Mouse (Mus musculus): ENCODE measurements around the gene S100a13. TPM values are rescaled to one million over a fixed set of nuclear protein-coding genes. Genes with fewer than 3 reads are reported as not detected.
A peak's percentile ranks its signal among the peaks of the same experiment; 100 is the strongest.

The S100a13 gene
- total RNA-seq (2015; ENCODE audit: low replicate concordance), result 8.8 and 10.8 TPM in 2 replicates
- 6.7 and 9.5 TPM in 2 replicates for total RNA-seq (2017; ENCODE audit: low replicate concordance)

DNA sequence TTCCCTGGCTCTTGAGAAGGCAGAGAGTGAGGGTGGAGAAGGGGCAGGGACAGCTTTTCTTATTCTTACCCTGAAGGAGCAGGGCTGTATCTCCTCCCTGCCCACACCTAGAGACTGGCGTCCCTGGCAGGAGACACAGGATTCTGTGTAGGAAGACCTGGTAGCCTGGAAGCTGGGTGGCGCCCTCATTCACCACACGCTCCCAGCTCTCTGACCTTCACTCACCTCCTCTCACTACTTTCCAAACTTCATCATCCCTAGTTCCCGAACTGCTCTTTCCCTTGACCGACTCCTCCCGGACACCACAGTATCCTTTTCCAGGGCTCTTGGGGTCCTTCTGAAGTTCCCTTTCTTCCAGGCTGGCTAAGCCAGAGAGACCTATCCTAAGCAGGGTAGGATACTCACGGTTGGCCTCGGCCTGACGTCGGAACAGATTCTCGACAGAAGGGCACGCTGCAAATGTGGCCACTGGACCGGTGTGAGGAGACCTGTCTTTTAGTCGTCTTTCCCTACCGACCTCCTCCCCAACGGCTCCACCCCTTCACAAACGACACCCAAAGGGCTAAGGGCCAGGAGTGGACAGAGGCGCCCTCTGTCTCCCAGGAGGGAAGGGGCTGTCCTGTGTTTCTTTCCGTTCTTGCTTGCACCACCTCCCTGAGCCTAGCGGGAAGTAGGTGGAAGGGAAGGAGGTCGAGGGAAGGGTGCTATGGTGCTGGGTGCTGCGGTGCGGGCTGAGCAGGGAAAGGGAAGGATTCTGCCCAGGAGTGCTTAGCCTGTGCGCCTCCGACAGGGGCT, at the start of gene S100a13, which contains the start of gene S100a1:
Gene S100a13 (plus strand): TSS at position 640 of the 795 bp plus-strand sequence.
Gene S100a1 (minus strand): TSS at position 597 of the 795 bp plus-strand sequence.
- peak; percentile 64 for ATAC-seq (replicated peaks; ENCODE audit: low FRiP score, poor library complexity, severe bottlenecking)

DNA sequence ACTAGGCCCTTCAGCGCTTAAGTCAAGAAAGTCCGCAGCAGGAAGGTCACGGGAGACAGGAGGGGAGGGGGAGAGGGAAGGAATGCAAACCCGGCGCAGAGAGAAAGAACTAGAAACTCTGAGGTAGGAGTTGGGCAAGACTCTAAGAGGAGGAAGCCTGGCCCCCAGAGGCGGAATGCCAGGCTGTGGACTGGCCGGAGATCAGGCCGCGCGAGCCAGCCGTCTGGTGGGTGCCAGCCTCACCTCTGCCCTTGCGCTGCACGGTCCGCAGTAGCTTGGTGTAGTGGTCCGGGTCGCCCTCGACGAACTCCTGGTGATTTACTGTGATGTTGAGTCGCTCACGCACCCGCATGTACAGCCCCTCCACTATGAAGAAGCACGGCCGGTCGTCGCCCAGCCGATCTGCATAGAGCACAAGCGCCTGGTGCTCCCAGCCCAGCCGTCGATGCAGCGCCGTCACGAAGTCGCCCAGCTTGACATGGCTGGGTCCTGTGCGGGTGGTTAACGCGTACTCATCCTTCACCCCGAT, 49.6 kb upstream of the S100a13 start:
- no peak for ATAC-seq (replicated peaks; ENCODE audit: low FRiP score, poor library complexity, severe bottlenecking)

DNA sequence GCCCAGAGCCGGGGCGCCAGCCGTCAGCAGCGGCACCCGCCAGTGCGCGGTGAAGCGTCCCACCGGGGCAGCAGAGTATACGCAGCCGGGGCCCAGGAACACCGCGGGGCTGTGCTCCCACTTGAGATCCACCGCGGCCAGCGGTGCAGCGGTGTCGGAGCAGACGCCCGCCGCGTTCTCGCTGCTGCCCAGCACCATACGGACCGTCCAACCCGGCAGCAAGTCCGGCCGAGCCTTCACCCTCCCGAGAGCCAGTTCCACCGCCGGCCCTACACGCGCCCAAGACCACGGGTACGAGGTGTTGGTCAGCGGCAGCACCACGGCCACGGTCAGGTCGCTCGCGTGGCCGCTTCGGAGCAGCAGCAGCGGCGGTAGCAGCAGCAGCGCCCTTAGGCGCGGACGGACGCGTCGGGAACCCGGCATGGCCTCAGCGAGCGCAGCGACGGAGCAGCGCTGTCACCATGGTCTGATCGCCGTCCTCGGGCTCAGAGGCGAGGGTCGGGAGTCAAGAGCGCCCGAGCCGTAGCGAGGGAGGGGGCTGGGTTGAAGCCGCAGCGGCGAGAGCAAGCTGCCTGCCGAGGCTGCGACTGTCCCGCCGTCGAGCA, 49.1 kb upstream of the S100a13 start:
- ATAC-seq (replicated peaks; ENCODE audit: low FRiP score, poor library complexity, severe bottlenecking), result no peak

DNA sequence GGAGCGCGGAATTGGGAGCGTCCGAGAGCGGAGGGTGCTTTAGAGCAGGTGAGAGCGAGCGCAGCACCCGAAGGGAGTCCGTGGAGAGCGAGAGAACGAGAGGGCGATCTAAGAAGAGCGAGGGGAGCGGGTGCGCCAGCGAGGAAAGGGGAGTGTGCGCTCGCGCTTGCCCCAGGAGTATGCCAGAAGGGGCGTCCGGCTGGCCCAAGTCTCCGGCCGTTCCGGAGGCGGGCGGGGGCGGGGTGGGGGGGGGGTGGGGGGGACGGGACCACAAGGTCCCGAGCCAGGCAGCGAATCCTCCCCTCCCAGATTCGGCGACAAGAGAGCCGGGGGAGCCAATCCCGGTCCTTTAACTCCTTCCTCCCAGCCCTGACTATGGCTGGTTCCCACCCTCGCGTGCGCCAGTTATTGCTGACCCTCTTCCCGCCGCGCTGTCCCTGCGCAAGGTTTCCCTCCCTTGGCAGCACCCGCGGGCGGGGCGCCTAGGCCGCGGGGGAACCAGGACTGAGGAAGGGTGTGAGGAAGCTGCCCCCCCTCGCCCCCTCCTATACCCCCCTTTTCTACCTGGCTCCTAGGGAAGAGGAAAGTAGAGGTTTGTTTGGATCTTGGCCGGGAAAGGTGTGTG, 48.4 kb upstream of the S100a13 start, which contains the start of gene Npr1:
Gene Npr1 (minus strand): TSS at position 181 of the 625 bp plus-strand sequence.
- ATAC-seq (replicated peaks; ENCODE audit: low FRiP score, poor library complexity, severe bottlenecking), result no peak

DNA sequence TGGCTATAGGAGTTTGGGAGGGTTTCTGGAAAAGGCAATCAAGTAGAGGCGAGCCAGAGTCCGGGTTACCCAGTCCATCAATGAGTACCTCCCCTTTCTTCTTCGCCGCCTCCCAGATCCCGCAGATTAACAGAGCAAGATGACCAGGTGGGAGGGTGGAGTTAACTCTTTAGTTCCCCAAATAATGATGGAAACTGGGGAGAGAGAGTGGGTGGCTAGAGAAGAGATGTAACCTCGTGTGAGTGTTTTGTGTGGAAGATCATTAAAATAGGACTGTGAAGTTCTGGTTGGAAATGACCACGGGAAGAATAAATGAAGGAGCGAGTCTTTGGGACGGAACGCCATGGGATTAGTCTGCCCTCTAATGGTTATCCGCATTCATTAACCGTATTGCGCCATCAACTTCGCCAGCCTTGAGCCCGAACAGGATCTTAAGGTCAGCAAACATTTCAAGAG, 47.9 kb upstream of the S100a13 start:
- no peak for ATAC-seq (replicated peaks; ENCODE audit: low FRiP score, poor library complexity, severe bottlenecking)

DNA sequence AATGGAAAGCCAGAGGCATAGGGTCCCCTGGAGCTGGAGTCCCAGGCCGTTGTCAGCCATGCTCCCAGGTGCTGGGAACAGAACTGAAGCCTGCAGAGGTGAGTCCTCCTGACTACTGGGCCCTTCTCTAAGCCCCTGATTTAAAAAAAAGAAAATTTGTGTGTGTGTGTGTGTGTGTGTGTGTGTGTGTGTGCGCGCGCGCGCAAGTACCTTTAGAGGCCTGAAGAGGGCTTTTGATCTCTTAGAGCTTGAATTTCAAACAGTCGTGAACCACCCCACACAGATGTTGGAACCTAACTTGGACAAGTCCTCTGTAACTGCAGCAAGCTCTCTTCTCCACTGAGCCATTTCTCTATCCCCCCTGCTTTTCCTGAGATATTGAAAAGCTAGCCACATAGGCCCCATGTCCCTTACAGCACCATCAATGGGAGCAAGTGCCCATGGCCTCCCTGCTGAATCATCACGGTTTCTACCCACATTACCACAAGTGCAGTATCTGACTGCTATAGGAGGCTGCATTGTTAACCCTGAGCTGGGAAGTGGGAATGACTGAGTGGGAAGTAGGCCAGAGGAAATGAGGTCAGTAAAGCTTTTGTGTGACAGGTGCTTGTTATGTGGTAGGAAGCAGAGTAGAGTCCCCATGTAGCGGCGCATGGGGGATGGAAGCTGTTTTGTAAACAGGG, 46.5 kb upstream of the S100a13 start:
- no peak for ATAC-seq (replicated peaks; ENCODE audit: low FRiP score, poor library complexity, severe bottlenecking)

DNA sequence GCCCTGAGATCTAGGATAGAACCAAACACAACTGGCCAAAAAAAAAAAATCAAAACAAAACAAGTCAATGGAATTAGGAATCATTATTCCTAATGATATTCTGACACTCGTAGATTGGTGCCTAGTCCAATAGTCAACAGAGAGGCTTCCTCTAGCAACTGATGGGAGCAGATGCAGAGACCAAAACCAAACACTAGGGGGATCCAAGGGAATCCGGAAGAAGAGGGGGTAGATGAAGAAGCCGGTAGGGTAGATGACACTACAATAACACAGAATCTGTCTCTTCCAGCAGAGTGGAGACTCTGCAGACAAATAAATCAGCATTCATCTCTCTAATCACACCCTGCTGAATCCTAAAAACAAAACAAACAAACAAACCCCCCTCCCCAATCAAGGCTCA, 42.0 kb upstream of the S100a13 start:
- peak; percentile 32; the same call in 1 of the 2 replicates for ATAC-seq (replicated peaks; ENCODE audit: low FRiP score, poor library complexity, severe bottlenecking)

DNA sequence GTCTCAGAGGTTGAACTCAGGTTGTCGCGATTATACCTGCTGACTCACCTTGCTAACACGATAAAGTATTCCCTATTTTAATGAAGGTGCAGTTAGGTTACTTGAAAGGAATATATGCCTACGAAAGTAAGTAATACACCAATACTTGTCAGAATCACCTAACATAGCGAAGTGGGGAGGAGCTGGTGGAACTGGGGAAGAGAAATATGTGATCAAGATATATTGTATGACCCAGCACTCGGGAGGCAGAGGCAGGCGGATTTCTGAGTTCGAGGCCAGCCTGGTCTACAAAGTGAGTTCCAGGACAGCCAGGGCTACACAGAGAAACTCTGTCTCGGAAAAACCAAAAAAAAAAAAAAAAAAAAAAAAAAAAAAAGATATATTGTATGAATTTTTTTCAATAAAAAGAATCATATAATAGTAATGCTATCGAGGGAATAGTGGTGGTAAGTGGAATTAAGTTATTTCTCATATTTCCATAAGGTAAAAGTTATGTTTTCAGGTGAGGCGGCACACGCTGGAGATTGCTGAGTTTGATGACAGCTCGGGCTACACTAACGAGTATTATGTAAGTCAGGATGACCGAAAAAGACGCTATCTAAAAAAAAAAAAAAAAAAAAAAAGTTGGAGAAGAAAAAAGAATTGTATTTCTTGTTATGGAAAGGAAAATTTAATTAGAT, 38.9 kb upstream of the S100a13 start:
- peak; percentile 43 for ATAC-seq (replicated peaks; ENCODE audit: low FRiP score, poor library complexity, severe bottlenecking)

DNA sequence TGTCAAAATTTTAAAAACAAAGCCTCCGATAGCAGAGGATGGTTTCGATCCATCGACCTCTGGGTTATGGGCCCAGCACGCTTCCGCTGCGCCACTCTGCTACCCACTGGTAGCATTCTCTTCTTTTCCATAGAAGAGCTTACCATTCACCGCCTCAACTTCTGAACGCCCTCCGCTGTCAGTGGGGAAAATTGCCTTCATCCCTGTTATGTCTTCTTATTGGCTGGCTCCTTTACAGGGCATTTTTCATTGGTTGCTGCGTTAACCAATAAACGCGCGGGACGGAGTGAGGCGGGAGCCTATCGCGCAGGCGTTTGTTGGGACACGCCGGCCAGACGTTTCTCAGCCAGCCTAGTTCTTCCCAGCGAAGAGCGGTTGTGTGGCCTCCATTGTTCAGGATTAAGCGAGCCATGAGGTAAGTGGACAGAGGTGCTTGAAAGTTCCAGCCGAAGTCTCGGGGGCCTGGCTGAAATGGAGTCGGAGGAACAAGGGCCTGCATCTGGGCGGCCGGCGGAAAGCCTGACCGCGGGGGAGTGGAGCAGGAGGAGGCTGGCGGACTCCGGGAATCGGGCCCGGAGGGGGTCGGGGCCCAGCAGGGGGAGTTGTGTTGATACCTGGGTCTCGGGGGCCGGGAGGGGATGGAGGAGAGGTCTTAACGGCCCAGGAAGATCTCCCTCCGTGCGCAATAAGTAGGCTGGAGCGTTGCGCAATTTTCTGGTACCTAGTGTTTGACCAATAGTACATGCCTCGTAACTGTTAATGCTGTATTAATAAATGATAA, 38.2 kb upstream of the S100a13 start, which contains the start of gene Ilf2:
Gene Ilf2 (plus strand): TSS at position 296 of the 781 bp plus-strand sequence.
- peak; percentile 96 for ATAC-seq (replicated peaks; ENCODE audit: low FRiP score, poor library complexity, severe bottlenecking)

DNA sequence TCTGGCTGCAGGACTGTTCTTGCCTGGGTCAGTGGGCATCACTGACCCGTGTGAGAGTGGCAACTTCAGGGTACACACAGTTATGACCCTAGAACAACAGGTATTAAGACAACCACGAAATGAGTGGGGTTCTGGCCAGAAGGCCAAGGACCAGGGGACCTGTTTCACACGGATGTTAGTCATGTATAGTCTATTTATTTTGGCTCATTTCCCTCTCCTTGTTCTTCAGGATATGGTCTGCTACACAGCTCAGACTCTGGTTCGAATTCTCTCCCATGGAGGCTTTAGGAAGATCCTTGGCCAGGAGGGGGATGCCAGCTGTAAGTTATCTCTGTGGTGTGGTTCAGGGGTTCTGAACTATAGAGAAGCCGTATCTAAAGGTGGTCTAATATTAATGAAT, 27.2 kb upstream of the S100a13 start:
- ATAC-seq (replicated peaks; ENCODE audit: low FRiP score, poor library complexity, severe bottlenecking), result no peak

DNA sequence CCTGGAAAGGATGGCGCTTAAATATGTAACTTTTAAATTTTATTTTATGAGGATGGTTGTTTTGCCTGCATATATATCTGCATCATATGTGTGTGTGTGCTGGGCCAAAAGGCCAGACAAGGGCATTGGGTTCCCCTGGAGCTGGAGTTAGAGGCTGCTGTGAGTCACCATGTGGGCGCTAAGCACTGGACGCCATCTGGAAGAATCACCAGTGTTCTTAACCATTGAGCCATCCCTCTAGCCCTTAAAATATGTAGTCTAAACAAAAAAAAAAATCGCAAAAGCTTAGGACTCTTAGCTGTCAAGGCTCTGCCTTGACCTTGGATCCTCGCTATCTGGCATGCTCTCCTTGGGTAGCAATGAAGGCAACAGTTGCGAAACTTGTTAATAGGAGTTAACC, 25.7 kb upstream of the S100a13 start:
- ATAC-seq (replicated peaks; ENCODE audit: low FRiP score, poor library complexity, severe bottlenecking), result no peak

DNA sequence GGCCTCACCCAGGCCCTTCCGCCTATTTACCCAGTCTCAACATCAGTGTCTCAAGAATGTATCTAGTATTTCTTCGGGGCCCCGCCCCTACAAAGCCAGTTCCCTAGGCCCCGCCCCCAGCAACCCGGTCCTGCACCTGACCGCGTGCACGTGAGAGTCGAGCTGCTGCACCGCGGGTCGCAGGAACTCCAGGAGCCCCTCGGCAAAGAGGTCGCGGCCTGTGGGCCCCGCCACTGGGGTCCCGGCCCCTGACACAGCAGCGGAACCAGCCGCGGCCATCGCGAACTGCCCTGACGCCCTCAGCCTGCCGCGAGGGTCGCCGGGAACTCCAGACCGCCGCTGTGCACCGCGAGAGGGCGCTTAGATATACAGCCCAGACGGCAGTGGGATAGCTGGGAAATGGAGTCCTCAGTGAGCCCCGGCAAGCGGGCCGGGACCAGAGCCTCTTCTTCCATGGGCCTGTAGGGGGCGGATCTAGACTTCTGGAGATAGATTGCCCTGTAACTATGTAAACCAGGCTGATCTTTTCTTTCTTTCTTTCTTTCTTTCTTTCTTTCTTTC, 23.5 kb upstream of the S100a13 start, which contains the start of gene Snapin:
Gene Snapin (minus strand): TSS at position 338 of the 561 bp plus-strand sequence.
- ATAC-seq (replicated peaks; ENCODE audit: low FRiP score, poor library complexity, severe bottlenecking), result peak; percentile 98

DNA sequence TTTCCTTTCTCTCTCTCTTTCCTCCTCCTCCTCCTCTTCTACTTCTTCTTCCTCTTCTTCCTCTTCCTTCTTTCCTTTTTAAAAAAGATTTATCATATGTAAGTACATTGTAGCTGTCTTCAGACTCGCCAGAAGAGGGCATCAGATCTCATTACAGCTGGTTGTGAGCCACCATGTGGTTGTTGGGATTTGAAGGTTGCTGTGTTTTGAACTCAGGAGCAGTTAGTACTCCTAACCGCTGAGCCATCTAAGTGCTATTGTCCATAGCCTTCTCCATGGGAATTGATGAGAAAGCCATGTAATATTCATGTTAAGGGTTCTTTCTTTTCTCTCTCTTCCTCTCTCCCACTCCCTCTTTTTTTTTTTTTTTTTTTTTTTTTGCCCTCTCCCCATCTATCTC, 22.9 kb upstream of the S100a13 start:
- ATAC-seq (replicated peaks; ENCODE audit: low FRiP score, poor library complexity, severe bottlenecking), result peak; percentile 37; the same call in 1 of the 2 replicates

DNA sequence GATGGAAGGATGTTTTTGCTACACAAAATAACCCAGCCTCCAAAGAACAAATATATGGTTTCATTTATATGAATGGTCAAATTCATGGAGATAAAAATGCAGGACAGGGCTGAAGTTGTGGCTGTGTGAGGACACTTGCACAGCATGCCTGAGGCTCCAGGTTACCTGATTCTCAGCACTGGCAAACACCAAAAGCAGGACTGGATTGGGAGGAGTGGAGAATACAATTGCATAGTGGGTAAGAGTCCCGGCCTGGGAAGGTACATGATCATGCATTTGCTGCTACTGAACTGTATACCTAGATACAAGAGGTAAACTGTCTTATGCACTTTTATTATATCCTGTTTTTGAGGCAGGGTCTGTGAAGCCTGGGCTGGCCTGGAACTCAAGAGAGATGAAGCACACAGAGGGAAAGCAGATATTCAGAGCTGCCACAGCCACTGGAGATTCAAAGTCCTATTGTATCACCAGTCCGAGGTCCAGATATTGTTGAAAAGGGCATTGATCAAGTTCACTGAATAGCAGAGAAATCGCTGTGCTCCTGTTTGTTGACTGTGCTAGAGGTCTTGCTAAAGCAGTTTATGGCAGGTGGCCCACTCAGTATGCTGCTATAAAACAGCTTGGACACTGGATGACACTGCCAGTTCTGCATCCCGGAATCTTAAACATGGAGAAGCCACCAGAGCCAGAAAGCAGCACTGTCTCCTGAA, 20.2 kb upstream of the S100a13 start:
- no peak for ATAC-seq (replicated peaks; ENCODE audit: low FRiP score, poor library complexity, severe bottlenecking)

DNA sequence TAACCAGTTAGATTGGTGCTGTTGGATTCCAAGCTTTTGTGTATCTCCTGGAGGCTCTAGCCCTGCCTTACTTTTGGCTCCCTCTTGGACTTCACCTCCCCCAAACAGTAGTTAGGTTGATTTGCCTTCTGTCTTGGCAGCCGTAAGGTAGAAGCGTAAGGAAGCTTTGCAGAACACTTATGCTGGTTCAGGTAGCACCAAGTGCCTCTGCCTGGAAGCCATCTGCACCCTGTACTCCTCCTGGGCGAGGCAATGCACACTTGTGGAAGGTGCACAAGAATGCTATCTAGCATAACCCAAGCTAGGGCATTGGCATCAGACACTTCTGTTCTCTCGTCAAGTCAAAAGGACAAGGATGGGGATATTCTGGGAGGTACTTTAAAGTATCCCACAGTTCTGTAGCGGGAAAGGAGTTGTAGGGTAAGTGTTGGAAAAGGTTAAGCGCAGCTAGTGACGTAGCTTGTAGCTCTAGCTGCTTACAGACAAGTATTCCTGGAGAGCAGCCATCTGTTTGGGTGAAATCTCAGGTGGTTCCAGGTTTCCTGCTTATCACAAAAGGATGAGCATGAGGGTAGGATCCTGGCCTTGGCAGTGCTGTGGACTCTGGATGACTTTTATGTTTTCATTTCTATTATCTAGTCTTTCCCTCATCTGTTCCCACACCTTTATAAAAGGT, 18.2 kb upstream of the S100a13 start:
- no peak for ATAC-seq (replicated peaks; ENCODE audit: low FRiP score, poor library complexity, severe bottlenecking)

DNA sequence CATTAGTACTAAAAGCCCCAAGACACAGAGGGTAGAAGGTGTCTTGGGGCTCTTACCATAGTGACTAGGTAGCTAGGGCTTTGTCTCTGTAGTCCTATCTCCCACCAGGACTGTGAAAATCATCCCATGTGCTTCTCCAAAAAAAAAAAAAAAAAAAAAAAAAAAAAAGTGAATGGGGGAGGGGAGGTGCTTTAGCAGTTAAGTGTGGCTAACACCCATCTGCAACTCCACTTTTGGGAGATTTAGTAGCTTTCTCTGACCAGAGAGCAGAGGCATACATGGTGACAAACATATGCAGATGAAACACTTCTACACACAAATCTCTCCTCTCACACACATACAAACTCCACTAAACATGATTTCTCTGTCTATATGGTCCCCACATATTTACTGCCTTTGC, 16.6 kb upstream of the S100a13 start:
- ATAC-seq (replicated peaks; ENCODE audit: low FRiP score, poor library complexity, severe bottlenecking), result no peak

DNA sequence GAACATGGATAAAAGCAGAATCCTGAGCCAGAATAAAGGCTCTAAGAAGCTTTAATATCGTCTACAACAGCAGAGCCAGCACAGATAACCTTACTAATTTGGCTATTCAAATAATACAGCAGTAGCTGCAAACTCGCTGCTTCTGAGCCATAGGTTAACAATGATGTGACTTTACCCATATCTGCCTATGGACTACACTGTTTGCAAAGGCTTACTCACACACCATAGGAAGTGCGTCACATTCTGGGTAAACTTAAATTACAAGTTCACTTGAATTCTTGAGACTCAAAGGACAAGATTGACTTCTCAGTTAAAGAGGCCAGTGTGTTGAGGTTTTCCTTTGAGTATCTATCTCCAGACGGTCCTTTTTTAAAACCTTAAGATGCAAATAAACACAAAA, 10.8 kb upstream of the S100a13 start:
- ATAC-seq (replicated peaks; ENCODE audit: low FRiP score, poor library complexity, severe bottlenecking), result no peak

All from erythroid progenitor cell, adult 5-6 weeks (primary cell).